Comparison of ENCODE assay signal across 18 mouse cellular contexts in genomic region chr16:78391354-78391753, GRCm38 (mm10). TPM values are rescaled to one million over a fixed set of nuclear protein-coding genes. Genes with fewer than 3 reads are reported as not detected.
DNase-seq lines count a peak whose midpoint lies in the region; ATAC-seq and TF ChIP-seq lines count a peak whose summit lies in the region.
"Had no signal": no experiment of that assay in that cellular context is flagged by ENCODE, and none has a peak within 500 bp of the region (broad histone marks: within the 10 kb centered on the region; RNA-seq: fewer than 3 reads in every experiment).

No protein-coding gene starts in this region.

- peak overlapping the region; percentile 63 for H3K27ac ChIP-seq in heart, adult 2 months
- H3K27ac ChIP-seq in heart, postnatal 0 days (ENCODE audit: low read depth), result peak overlapping the region; percentile 61
- no peak overlapping the region for H3K27ac ChIP-seq in heart, embryonic 10.5 days
- no peak overlapping the region for H3K27ac ChIP-seq in lung, postnatal 0 days (ENCODE audit: low read length)
- no peak overlapping the region for H3K27ac ChIP-seq in forebrain, embryonic 14.5 days (ENCODE audit: low read depth, low read length)
- H3K27ac ChIP-seq: embryonic facial prominence, embryonic 10.5 days; forebrain, embryonic 13.5 days; hindbrain, embryonic 15.5 days had no signal

- no peak for TF ChIP-seq CTCF in heart, adult 2 months (IDR thresholded peaks at IDR 0.05)
- TF ChIP-seq CTCF in heart, postnatal 0 days (IDR thresholded peaks at IDR 0.05; ENCODE audit: low read depth), result no peak
- no peak for TF ChIP-seq CTCF in lung, postnatal 0 days (IDR thresholded peaks at IDR 0.05)
- TF ChIP-seq CTCF in lung, adult 2 months (IDR thresholded peaks at IDR 0.05; ENCODE audit: insufficient read depth, low read length), result no peak

- H3K9me3 ChIP-seq in heart, postnatal 0 days (replicated peaks; ENCODE audit: control insufficient read depth, low read length), result no peaks in the 10 kb centered on the region
- no peaks in the 10 kb centered on the region for H3K9me3 ChIP-seq in heart, embryonic 10.5 days
- H3K9me3 ChIP-seq in lung, postnatal 0 days (ENCODE audit: low read length), result no peaks in the 10 kb centered on the region
- no peaks in the 10 kb centered on the region for H3K9me3 ChIP-seq in forebrain, embryonic 14.5 days (replicated peaks; ENCODE audit: control insufficient read depth, low read length)
- H3K9me3 ChIP-seq: embryonic facial prominence, embryonic 10.5 days; forebrain, embryonic 13.5 days; hindbrain, embryonic 15.5 days had no signal

- intact Hi-C loops in heart, adult 2 months (cut with DNase I), result loop anchor here (5.0 kb wide), 1 partner anchor 36 kb away; no protein-coding TSS in a partner anchor
- intact Hi-C loops in heart, postnatal 14 days (cut with DNase I), result no loop called here

- no peak for TF ChIP-seq POLR2A in heart, adult 2 months (IDR thresholded peaks at IDR 0.05; ENCODE audit: insufficient read depth, low read depth, low read length)
- TF ChIP-seq POLR2A in lung, adult 2 months (IDR thresholded peaks at IDR 0.05; ENCODE audit: borderline replicate concordance, extremely low read depth, low read depth, low read length), result no peak

- H3K79me2 ChIP-seq in heart, adult 2 months (replicated peaks; ENCODE audit: control insufficient read depth, insufficient read depth, low read length), result no peaks in the 10 kb centered on the region

- H3K27me3 ChIP-seq in heart, adult 2 months (ENCODE audit: control insufficient read depth, insufficient read depth, low read length), result no peaks in the 10 kb centered on the region
- no peaks in the 10 kb centered on the region for H3K27me3 ChIP-seq in heart, postnatal 0 days (ENCODE audit: control insufficient read depth, insufficient read depth, low read length)
- H3K27me3 ChIP-seq in heart, embryonic 10.5 days (ENCODE audit: insufficient read depth, poor library complexity, severe bottlenecking), result no peaks in the 10 kb centered on the region
- no peaks in the 10 kb centered on the region for H3K27me3 ChIP-seq in lung, postnatal 0 days (replicated peaks; ENCODE audit: insufficient read depth, low read length)
- no peaks in the 10 kb centered on the region for H3K27me3 ChIP-seq in forebrain, embryonic 14.5 days (replicated peaks; ENCODE audit: control insufficient read depth, insufficient read depth, low read length)
- H3K27me3 ChIP-seq: forebrain, embryonic 13.5 days; hindbrain, embryonic 15.5 days had no signal

- 41% methylated on average over 2 of the region's 2 CpGs for whole genome bisulfite sequencing in heart, adult 2 months
- 52% methylated on average over 2 of the region's 2 CpGs for WGBS in heart, postnatal 0 days
- 47% methylated on average over 2 of the region's 2 CpGs for WGBS in heart, embryonic 10.5 days
- WGBS in lung, postnatal 0 days, result 47% methylated on average over 2 of the region's 2 CpGs
- 47% methylated on average over 2 of the region's 2 CpGs for WGBS in lung, adult 2 months
- 71% methylated on average over 2 of the region's 2 CpGs for WGBS in forebrain, embryonic 14.5 days

- no peak for TF ChIP-seq EP300 in heart, adult 2 months (IDR thresholded peaks at IDR 0.05; ENCODE audit: insufficient read depth, low read depth, low read length)
- no peak for TF ChIP-seq EP300 in heart, postnatal 0 days (IDR thresholded peaks at IDR 0.05; ENCODE audit: low read depth)
- TF ChIP-seq EP300 in lung, postnatal 0 days (IDR thresholded peaks at IDR 0.05), result 0 out of 2 replicates have a peak, but pooled peaks have one; percentile 13

- peaks cover 2% of the 10 kb centered on the region for H3K4me1 ChIP-seq in heart, adult 2 months (ENCODE audit: control insufficient read depth, insufficient read depth, low read length)
- no peaks in the 10 kb centered on the region for H3K4me1 ChIP-seq in heart, postnatal 0 days (ENCODE audit: control insufficient read depth, insufficient read depth)
- H3K4me1 ChIP-seq in heart, embryonic 10.5 days, result no peaks in the 10 kb centered on the region
- H3K4me1 ChIP-seq in lung, postnatal 0 days (ENCODE audit: insufficient read depth, low read depth, low read length), result no peaks in the 10 kb centered on the region
- peaks cover 5% of the 10 kb centered on the region; the same call in 1 of the 2 replicates for H3K4me1 ChIP-seq in lung, adult 2 months (ENCODE audit: control insufficient read depth, insufficient read depth, low read length)
- H3K4me1 ChIP-seq in forebrain, embryonic 14.5 days (ENCODE audit: control insufficient read depth, insufficient read depth, low read length), result no peaks in the 10 kb centered on the region
- H3K4me1 ChIP-seq: embryonic facial prominence, embryonic 10.5 days; forebrain, embryonic 13.5 days; hindbrain, embryonic 15.5 days had no signal

- H3K4me2 ChIP-seq in heart, postnatal 0 days (ENCODE audit: low read depth, low read length), result no peak overlapping the region
- H3K4me2 ChIP-seq in lung, postnatal 0 days (replicated peaks; ENCODE audit: low read depth, low read length), result no peak overlapping the region
- H3K4me2 ChIP-seq in forebrain, embryonic 14.5 days (ENCODE audit: low read length), result no peak overlapping the region
- H3K4me2 ChIP-seq: forebrain, embryonic 13.5 days; hindbrain, embryonic 15.5 days had no signal

- ATAC-seq in heart, postnatal 0 days (ENCODE audit: insufficient read depth, low read depth), result no peak
- ATAC-seq in lung, postnatal 0 days, result 0 out of 2 replicates have a peak, but pooled peaks have one; percentile 23
- ATAC-seq in forebrain, embryonic 14.5 days, result no peak
- ATAC-seq: forebrain, embryonic 13.5 days; intestine, embryonic 16.5 days had no signal

- no peak overlapping the region for H3K9ac ChIP-seq in heart, adult 2 months (ENCODE audit: low read depth, low read length)
- H3K9ac ChIP-seq in heart, postnatal 0 days (replicated peaks; ENCODE audit: low read depth, low read length), result no peak overlapping the region
- H3K9ac ChIP-seq in lung, postnatal 0 days (replicated peaks; ENCODE audit: low read depth), result no peak overlapping the region
- H3K9ac ChIP-seq in forebrain, embryonic 14.5 days (ENCODE audit: low read length), result no peak overlapping the region
- H3K9ac ChIP-seq: forebrain, embryonic 13.5 days; hindbrain, embryonic 15.5 days had no signal

- DNase-seq in heart, adult 2 months, result no peak
- DNase-seq in heart, postnatal 14 days, result no peak
- no peak for DNase-seq in heart, postnatal 0 days (ENCODE audit: low spot score)
- DNase-seq in heart, embryonic 10.5 days (ENCODE audit: low spot score), result no peak
- no peak for DNase-seq in lung, postnatal 0 days (ENCODE audit: low spot score)
- no peak for DNase-seq in lung, adult 2 months
- no peak for DNase-seq in urinary bladder, postnatal 14 days (ENCODE audit: low spot score)
- DNase-seq in forebrain, embryonic 14.5 days (ENCODE audit: low spot score), result no peak
- DNase-seq: adrenal gland, postnatal 10 days; cerebellum, adult 11-12 months; cerebellum, adult 9-10 months; cerebellum, postnatal 36 days; gastrocnemius, postnatal 10 days; heart, postnatal 10 days had no signal

- H3K36me3 ChIP-seq in heart, adult 2 months (ENCODE audit: control insufficient read depth, insufficient read depth, low read length), result peaks cover 10% of the 10 kb centered on the region
- H3K36me3 ChIP-seq in heart, postnatal 0 days (replicated peaks; ENCODE audit: control insufficient read depth, insufficient read depth, low read length), result no peaks in the 10 kb centered on the region
- H3K36me3 ChIP-seq in heart, embryonic 10.5 days, result no peaks in the 10 kb centered on the region
- no peaks in the 10 kb centered on the region for H3K36me3 ChIP-seq in lung, postnatal 0 days (ENCODE audit: insufficient read depth, low read length)
- no peaks in the 10 kb centered on the region for H3K36me3 ChIP-seq in forebrain, embryonic 14.5 days (ENCODE audit: control insufficient read depth, insufficient read depth, low read length)
- H3K36me3 ChIP-seq: embryonic facial prominence, embryonic 10.5 days; hindbrain, embryonic 15.5 days had no signal

- no peak overlapping the region for H3K4me3 ChIP-seq in heart, adult 2 months
- H3K4me3 ChIP-seq in heart, postnatal 0 days (ENCODE audit: low read depth, low read length), result no peak overlapping the region
- no peak overlapping the region for H3K4me3 ChIP-seq in heart, embryonic 10.5 days
- H3K4me3 ChIP-seq in lung, postnatal 0 days (ENCODE audit: low read depth, low read length), result no peak overlapping the region
- H3K4me3 ChIP-seq in lung, adult 2 months (replicated peaks; ENCODE audit: extremely low read depth, low read depth, low read length), result no peak overlapping the region
- H3K4me3 ChIP-seq in forebrain, embryonic 14.5 days (ENCODE audit: low read depth, low read length), result no peak overlapping the region
- H3K4me3 ChIP-seq: embryonic facial prominence, embryonic 10.5 days; forebrain, embryonic 13.5 days; hindbrain, embryonic 15.5 days had no signal

RNA-seq across cellular contexts. Expression of gene Btg3, which starts 14.4 kb away (rescaled TPM):
- total RNA-seq in heart, adult 2 months (2021), result 1 to 10 TPM; 6.8 to 7.1 TPM
- polyA plus RNA-seq in heart, adult 2 months (2012; rRNA removed), result 1.7 and 4.5 TPM in 2 replicates
- 10 to 100 TPM; 11.0 to 11.8 TPM for total RNA-seq in heart, postnatal 14 days (2021)
- total RNA-seq in heart, postnatal 0 days (2014; rRNA removed; ENCODE audit: low replicate concordance), result 7.5 and 8.4 TPM in 2 replicates
- 45.9 and 61.4 TPM in 2 replicates for polyA plus RNA-seq in heart, postnatal 0 days (2015; fragmentation: Nextera tagmentation; extraction: Ambion mirVana)
- polyA plus RNA-seq in heart, embryonic 10.5 days (2016; fragmentation: Nextera tagmentation; extraction: Ambion mirVana), result 76.6 and 93.9 TPM in 2 replicates
- polyA plus RNA-seq in lung, postnatal 0 days (2015; fragmentation: Nextera tagmentation; extraction: Ambion mirVana), result 209 and 242 TPM in 2 replicates
- polyA plus RNA-seq in lung, adult 2 months (2012; rRNA removed), result 8.5 and 10.3 TPM in 2 replicates
- polyA plus RNA-seq in forebrain, embryonic 14.5 days (2014; fragmentation: Nextera tagmentation; extraction: Ambion mirVana), result 22.5 and 23.9 TPM in 2 replicates

Comparison
In these comparisons a context has a peak if more than half of its experiments do, and no peak if none do; other contexts are left out.
1. H3K27ac ChIP-seq: peak in heart, adult 2 months (single experiment) and heart, postnatal 0 days (single experiment); none in heart, embryonic 10.5 days (single experiment), lung, postnatal 0 days (single experiment) and forebrain, embryonic 14.5 days (single experiment).